Mouse (Mus musculus): ENCODE measurements around the gene Zranb2.

- TF ChIP-seq POLR2A (IDR thresholded peaks at IDR 0.05; ENCODE audit: borderline replicate concordance, control insufficient read depth, low read depth, low read length) (no peak), CTCF (IDR thresholded peaks at IDR 0.05; ENCODE audit: control insufficient read depth, insufficient read depth, low read length) (no peak)
Observed at GRCm38 (mm10) chr3:157578469-157579170, 44.7 kb downstream of the Zranb2 start.

Data from bone marrow, adult 2 months (tissue).